Mouse (Mus musculus) retina, adult 2 months (tissue): ENCODE data around the gene Gale.

ENCODE experiments used
- DNase-seq: peaks from one replicate; pipeline ENCODE4 v3.0.0-alpha.2; 2012; ENCODE audit warnings: low read depth, low spot score

Gene Gale

GRCm38 (mm10) chr4:136016059-136016602 is 52.6 kb downstream of the Gale start:
- no peak for DNase-seq
